Mouse (Mus musculus): ENCODE results near the gene Arhgap25.
A peak's percentile ranks its signal among the peaks of the same experiment; 100 is the strongest.

Gene Arhgap25

GRCm38 (mm10) chr6:87535651-87536050 lies 2.6 kb upstream of the Arhgap25 start:
- peak; percentile 91 for DNase-seq

- peak; percentile 95 for DNase-seq
Observed at GRCm38 (mm10) chr6:87534855-87535575, 2.0 kb upstream of the Arhgap25 start.

GRCm38 (mm10) chr6:87531456-87532015 lies 1.5 kb downstream of the Arhgap25 start:
- peak; percentile 66 for DNase-seq

- DNase-seq = peak; percentile 31
Observed at GRCm38 (mm10) chr6:87530386-87530785, 2.7 kb downstream of the Arhgap25 start.

GRCm38 (mm10) chr6:87527846-87528557 lies 5.1 kb downstream of the Arhgap25 start:
- DNase-seq = peak; percentile 64

DNA sequence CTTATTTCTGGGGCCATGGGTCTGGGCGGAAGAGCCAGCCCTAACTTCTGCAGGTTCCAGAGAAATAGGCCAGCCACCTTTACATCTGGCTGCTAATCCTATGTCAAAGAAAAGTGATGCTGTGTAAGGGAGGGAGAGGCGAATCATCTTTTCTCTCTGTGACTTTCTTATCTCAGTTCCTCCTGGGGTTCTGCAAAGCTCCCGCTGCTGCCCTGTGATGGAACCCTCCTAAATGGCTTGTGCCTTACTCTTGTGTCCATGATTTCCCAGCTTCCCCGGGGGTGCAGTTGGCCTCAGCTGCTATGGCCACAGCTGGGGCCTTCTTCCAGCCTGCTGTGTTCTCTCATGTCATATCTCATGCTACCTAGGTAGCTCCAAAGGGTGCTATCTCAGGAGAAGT lies 5.7 kb downstream of the Arhgap25 start:
- DNase-seq = peak; percentile 56

GRCm38 (mm10) chr6:87525126-87525525 lies 7.9 kb downstream of the Arhgap25 start:
- DNase-seq = peak; percentile 81

DNA sequence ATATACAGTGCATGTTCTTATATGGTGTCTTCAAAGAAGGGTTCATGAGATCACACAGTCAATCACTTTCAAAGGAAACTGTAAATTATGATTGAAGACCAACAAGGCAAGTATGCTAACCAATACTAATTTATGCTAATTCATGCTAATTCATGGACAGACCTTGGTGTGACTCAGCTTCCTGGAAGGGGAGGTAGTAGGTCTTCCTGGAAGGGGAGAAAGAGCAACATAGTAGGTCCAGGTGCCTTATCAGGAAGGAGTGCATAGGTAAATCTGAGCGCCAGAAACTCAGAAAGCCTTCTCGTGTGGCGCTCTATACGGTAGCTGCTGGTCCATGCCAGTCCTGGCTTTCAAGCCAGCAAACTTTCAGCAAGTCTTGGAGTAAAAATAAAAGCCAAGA lies 8.8 kb downstream of the Arhgap25 start:
- DNase-seq = no peak

- peak; percentile 50 for DNase-seq
Observed at GRCm38 (mm10) chr6:87523736-87524135, 9.3 kb downstream of the Arhgap25 start.

DNA sequence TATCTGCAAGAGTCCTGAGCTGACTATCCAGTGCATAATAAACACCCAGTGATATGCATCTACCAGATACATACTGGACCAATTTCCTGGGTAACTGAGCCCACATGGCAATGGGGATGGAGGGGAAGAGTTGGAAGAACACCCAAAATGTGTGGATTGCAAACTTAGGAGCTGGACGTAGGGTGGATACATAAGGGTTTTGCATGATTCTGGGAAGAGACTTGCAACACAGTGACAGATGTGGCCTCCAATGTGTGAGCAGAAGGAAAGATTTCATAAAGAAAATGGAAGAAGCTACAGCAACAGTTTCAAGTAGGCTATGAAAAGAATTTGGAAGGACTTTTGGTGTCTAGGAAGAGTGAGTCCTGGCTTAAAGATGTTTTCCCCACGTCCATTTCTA lies 10.0 kb downstream of the Arhgap25 start:
- DNase-seq = peak; percentile 69

DNA sequence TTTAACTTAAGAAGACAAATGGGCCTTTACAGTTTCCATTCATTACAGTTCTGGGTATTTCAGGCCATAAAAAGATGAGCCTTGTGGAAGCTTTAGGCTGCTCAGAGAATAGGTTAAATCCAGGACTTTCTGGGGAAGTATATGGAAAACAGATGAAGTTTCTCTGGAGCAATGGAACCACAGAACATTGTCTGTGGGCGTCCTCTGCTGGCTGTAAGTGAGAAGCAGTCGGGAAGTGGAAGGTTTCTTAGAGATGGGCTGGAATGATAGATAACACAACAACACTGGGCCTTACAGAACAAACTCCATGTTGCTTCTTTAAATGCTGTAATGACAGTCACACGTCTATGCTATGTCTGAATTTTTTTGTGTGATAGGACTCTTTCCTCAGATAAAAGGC lies 10.8 kb downstream of the Arhgap25 start:
- DNase-seq = peak; percentile 49

DNA sequence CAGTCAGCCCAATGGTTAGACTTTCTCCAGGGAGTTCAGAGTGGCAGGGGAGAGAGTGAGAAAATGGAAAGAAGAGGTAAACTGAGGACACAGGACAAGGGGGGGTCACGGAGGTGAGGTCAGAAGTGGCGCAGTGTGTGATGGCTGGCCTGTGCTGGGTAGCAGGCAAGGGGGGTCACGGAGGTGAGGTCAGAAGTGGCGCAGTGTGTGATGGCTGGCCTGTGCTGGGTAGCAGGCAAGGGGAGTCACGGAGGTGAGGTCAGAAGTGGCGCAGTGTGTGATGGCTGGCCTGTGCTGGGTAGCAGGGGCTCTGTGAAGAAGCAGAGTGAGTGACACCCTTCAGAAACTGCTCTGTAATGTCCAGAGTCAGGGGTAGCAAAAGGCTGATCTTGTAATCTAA lies 11.4 kb downstream of the Arhgap25 start:
- peak; percentile 49 for DNase-seq

GRCm38 (mm10) chr6:87520572-87520971 lies 12.5 kb downstream of the Arhgap25 start:
- peak; percentile 71 for DNase-seq

DNA sequence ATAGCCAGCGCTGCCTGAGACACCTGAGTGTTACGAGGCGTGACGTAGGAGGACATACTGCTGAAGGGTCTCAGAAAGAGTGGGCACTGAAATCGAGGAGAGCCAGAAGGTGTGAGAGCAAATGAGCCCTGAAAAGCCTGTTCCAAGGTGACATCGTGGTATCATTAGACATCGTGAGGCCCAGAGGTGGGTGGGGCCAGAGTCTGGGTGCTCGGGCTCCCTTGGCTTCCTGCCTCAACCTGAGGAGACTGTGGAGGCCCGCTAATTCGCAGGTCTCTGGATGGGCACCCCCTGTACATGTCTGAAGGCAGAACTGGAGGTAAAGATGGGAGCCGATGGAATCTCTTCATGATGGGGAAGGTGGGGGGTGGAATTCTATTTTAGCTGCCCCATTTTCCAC lies 13.2 kb downstream of the Arhgap25 start:
- DNase-seq = peak; percentile 77

DNA sequence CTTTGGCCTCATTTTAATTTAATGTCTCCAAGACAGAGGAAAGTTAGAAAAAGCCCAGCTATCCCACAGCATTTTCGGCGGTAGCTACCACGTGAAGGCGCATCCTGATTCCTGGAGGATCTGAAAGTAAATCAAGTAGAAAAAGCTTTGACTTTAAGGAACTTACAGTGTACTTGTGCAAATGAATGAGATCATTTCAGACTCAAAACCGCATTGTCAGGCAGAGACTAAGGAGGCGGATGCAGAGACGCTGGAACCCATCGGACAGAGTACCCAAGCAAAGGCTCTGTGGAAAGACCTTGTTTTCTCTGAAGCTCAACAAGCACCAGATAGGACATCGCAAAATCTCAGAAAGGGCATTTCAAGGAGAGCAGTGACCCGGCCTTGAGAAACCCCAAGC lies 14.4 kb downstream of the Arhgap25 start:
- peak; percentile 28 for DNase-seq

- peak; percentile 49 for DNase-seq
Observed at GRCm38 (mm10) chr6:87517753-87518409, 15.2 kb downstream of the Arhgap25 start.

- DNase-seq = peak; percentile 75
Observed at GRCm38 (mm10) chr6:87514321-87514720, 18.7 kb downstream of the Arhgap25 start.

DNA sequence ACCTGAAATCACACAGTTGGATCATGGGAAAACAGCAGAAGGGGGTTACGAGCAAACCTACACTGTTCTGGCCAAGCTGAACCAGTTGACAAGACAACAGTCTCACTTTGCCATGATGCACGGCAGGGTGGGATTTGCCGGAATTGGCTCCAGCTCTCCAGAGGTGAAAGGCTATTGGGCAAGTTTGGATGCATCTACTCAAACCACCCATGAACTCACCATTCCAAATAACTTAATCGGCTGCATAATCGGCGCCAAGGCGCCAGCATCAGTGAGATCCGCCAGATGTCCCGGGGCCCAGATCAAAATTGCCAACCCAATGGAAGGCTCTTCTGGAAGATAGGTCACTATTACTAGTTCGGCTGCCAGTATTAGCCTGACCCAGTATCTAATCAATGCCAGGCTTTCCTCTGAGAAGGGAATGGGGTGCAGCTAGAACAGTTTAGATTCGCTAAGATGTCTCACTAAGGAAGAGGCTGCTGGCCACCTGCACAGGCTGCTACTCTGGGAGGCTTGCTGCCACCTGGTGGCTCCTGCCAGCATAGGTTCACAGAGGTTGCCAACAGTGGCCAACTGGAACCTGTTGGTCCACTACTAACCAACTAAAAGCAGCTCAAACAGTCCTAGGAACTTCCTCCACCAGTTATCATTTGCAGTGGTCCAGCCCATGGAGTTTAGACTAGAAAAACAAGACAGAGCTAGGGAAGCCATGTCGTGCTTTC lies 19.9 kb downstream of the Arhgap25 start:
- peak; percentile 94 for DNase-seq

DNA sequence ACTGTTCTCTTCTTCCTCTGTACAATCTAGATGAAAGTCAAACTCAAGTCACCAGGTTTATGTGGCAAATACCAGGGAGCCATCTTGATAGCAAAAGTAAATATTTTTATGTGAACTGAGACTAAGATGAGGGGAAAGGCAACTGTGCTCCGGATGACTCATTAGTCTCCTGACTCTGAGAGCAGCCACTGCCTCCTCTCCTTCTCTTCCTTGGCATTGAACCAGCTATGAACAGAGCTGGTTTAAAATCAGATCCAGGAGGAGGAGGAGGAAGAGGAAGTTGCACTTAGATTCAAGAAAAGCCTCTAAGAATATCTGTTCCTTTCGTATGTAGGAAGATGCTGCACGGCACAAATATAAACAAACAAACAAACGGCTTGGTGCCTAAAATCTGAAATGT lies 22.1 kb downstream of the Arhgap25 start:
- DNase-seq = peak; percentile 80

- peak; percentile 84 for DNase-seq
Observed at GRCm38 (mm10) chr6:87509806-87510205, 23.3 kb downstream of the Arhgap25 start.

- peak; percentile 75 for DNase-seq
Observed at GRCm38 (mm10) chr6:87504875-87505274, 28.2 kb downstream of the Arhgap25 start.

GRCm38 (mm10) chr6:87503976-87504375 lies 29.1 kb downstream of the Arhgap25 start:
- DNase-seq = peak; percentile 82

- no peak for DNase-seq
Observed at GRCm38 (mm10) chr6:87503536-87503935, 29.5 kb downstream of the Arhgap25 start.
